Mouse (Mus musculus): Measurements from ENCODE around the gene Plekha1. TPM values are rescaled to one million over a fixed set of nuclear protein-coding genes. Genes with fewer than 3 reads are reported as not detected.

Plekha1 gene
- polyA plus RNA-seq, 1 experiment: 63.3 TPM

- Histone ChIP-seq H3K36me3 (ENCODE audit: control insufficient read depth, insufficient read depth, low read length) (peaks cover 4% of the 10 kb centered on the region; the same call in 1 of the 2 replicates), H3K4me3 (ENCODE audit: insufficient read depth, low read depth, low read length) (no peak overlapping the region), H3K27me3 (replicated peaks; ENCODE audit: control insufficient read depth, insufficient read depth, low read length) (no peaks in the 10 kb centered on the region), H3K4me1 (ENCODE audit: control insufficient read depth, insufficient read depth, low read length) (peaks cover 8% of the 10 kb centered on the region; the same call in 1 of the 2 replicates), H3K27ac (ENCODE audit: insufficient read depth, low read depth, low read length) (no peak overlapping the region)
- TF ChIP-seq CTCF (conservative IDR thresholded peaks at IDR 0.05; ENCODE audit: insufficient read depth, insufficient read length, low read depth, low read length) (no peak), POLR2A (IDR thresholded peaks at IDR 0.05; ENCODE audit: low read depth, low read length) (no peak)
- DNase-seq: no peak
- WGBS: 84% methylated on average over 3 of the region's 3 CpGs
Measured at GRCm38 (mm10) chr7:130896064-130896463, 30.5 kb downstream of the Plekha1 start.

- no peak for TF ChIP-seq CTCF (conservative IDR thresholded peaks at IDR 0.05; ENCODE audit: insufficient read depth, insufficient read length, low read depth, low read length)
- no peak for TF ChIP-seq POLR2A (IDR thresholded peaks at IDR 0.05; ENCODE audit: low read depth, low read length)
- Histone ChIP-seq H3K4me3 (ENCODE audit: insufficient read depth, low read depth, low read length) (no peak overlapping the region), H3K4me1 (ENCODE audit: control insufficient read depth, insufficient read depth, low read length) (peaks cover 10% of the 10 kb centered on the region; the same call in 1 of the 2 replicates), H3K36me3 (ENCODE audit: control insufficient read depth, insufficient read depth, low read length) (peaks cover 4% of the 10 kb centered on the region; the same call in 1 of the 2 replicates), H3K27me3 (replicated peaks; ENCODE audit: control insufficient read depth, insufficient read depth, low read length) (no peaks in the 10 kb centered on the region), H3K27ac (ENCODE audit: insufficient read depth, low read depth, low read length) (no peak overlapping the region)
- no peak for DNase-seq
- 92% methylated on average over 10 of the region's 10 CpGs for WGBS
Measured at GRCm38 (mm10) chr7:130897201-130897600, 31.6 kb downstream of the Plekha1 start.

- Histone ChIP-seq H3K27me3 (replicated peaks; ENCODE audit: control insufficient read depth, insufficient read depth, low read length) (no peaks in the 10 kb centered on the region), H3K36me3 (ENCODE audit: control insufficient read depth, insufficient read depth, low read length) (peaks cover 8% of the 10 kb centered on the region), H3K4me1 (ENCODE audit: control insufficient read depth, insufficient read depth, low read length) (peaks cover 10% of the 10 kb centered on the region; the same call in 1 of the 2 replicates), H3K27ac (ENCODE audit: insufficient read depth, low read depth, low read length) (no peak overlapping the region), H3K4me3 (ENCODE audit: insufficient read depth, low read depth, low read length) (no peak overlapping the region)
- peak; percentile 33 for DNase-seq
- no peak for TF ChIP-seq POLR2A (IDR thresholded peaks at IDR 0.05; ENCODE audit: low read depth, low read length)
- no peak for TF ChIP-seq CTCF (conservative IDR thresholded peaks at IDR 0.05; ENCODE audit: insufficient read depth, insufficient read length, low read depth, low read length)
- WGBS: 77% methylated on average over 4 of the region's 4 CpGs
Measured at GRCm38 (mm10) chr7:130898373-130898772, 32.8 kb downstream of the Plekha1 start.

- no peak for DNase-seq
- H3K27me3 ChIP-seq (replicated peaks; ENCODE audit: control insufficient read depth, insufficient read depth, low read length): no peaks in the 10 kb centered on the region
- H3K4me1 ChIP-seq (ENCODE audit: control insufficient read depth, insufficient read depth, low read length): peaks cover 2% of the 10 kb centered on the region; the same call in 1 of the 2 replicates
- no peak overlapping the region for H3K4me3 ChIP-seq (ENCODE audit: insufficient read depth, low read depth, low read length)
- H3K27ac ChIP-seq (ENCODE audit: insufficient read depth, low read depth, low read length): peak overlapping the region; percentile 37; the same call in 1 of the 2 replicates
- TF ChIP-seq CTCF (conservative IDR thresholded peaks at IDR 0.05; ENCODE audit: insufficient read depth, insufficient read length, low read depth, low read length) (no peak), POLR2A (IDR thresholded peaks at IDR 0.05; ENCODE audit: low read depth, low read length) (no peak)
- WGBS: 90% methylated on average over 5 of the region's 5 CpGs
- H3K36me3 ChIP-seq (ENCODE audit: control insufficient read depth, insufficient read depth, low read length): peaks cover 9% of the 10 kb centered on the region
Measured at GRCm38 (mm10) chr7:130900233-130900848, 34.8 kb downstream of the Plekha1 start.

- WGBS: 92% methylated on average over 1 of the region's 1 CpGs
- Histone ChIP-seq H3K36me3 (ENCODE audit: control insufficient read depth, insufficient read depth, low read length) (peaks cover 5% of the 10 kb centered on the region), H3K27ac (ENCODE audit: insufficient read depth, low read depth, low read length) (no peak overlapping the region), H3K27me3 (replicated peaks; ENCODE audit: control insufficient read depth, insufficient read depth, low read length) (no peaks in the 10 kb centered on the region), H3K4me3 (ENCODE audit: insufficient read depth, low read depth, low read length) (no peak overlapping the region), H3K4me1 (ENCODE audit: control insufficient read depth, insufficient read depth, low read length) (peaks cover 2% of the 10 kb centered on the region; the same call in 1 of the 2 replicates)
- DNase-seq: no peak
- TF ChIP-seq POLR2A (IDR thresholded peaks at IDR 0.05; ENCODE audit: low read depth, low read length) (no peak), CTCF (conservative IDR thresholded peaks at IDR 0.05; ENCODE audit: insufficient read depth, insufficient read length, low read depth, low read length) (no peak)
Measured at GRCm38 (mm10) chr7:130902929-130903328, 37.4 kb downstream of the Plekha1 start.

GRCm38 (mm10) chr7:130903505-130904074, 38.0 kb downstream of the Plekha1 start:
- no peak for DNase-seq
- no peak for TF ChIP-seq CTCF (conservative IDR thresholded peaks at IDR 0.05; ENCODE audit: insufficient read depth, insufficient read length, low read depth, low read length)
- no peak for TF ChIP-seq POLR2A (IDR thresholded peaks at IDR 0.05; ENCODE audit: low read depth, low read length)
- Histone ChIP-seq H3K4me3 (ENCODE audit: insufficient read depth, low read depth, low read length) (no peak overlapping the region), H3K36me3 (ENCODE audit: control insufficient read depth, insufficient read depth, low read length) (peaks cover 5% of the 10 kb centered on the region), H3K27me3 (replicated peaks; ENCODE audit: control insufficient read depth, insufficient read depth, low read length) (no peaks in the 10 kb centered on the region), H3K4me1 (ENCODE audit: control insufficient read depth, insufficient read depth, low read length) (peaks cover 2% of the 10 kb centered on the region; the same call in 1 of the 2 replicates), H3K27ac (ENCODE audit: insufficient read depth, low read depth, low read length) (no peak overlapping the region)
- WGBS: 76% methylated on average over 16 of the region's 16 CpGs

Data from kidney, adult 2 months (tissue).